Comparison of ENCODE assay signal across 8 mouse cellular contexts in the genomic region with DNA sequence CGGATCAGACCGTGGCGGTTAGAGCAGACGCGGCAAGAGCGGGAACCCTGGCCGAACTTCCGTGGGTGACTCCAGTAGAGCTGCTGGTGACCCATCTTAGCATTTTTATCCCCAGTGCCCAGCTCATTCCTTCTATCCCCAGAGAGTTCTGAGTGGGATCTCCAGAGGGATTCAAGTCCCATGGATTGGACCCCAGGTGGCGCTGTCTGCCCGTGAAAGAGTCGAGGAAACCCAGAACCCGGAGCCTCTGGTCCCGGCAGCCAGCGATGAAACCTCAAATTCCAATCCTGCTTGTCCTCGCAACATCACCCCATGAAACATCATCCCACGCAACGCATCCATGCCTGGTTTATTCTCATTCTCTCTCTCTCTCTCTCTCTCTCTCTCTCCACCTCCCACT. TPM values are rescaled to one million over a fixed set of nuclear protein-coding genes. Genes with fewer than 3 reads are reported as not detected.
DNase-seq lines count a peak whose midpoint lies in the region; ATAC-seq and TF ChIP-seq lines count a peak whose summit lies in the region.

No protein-coding gene starts in this region.

- no peak overlapping the region for H3K4me3 ChIP-seq in cortical plate, adult 2 months (ENCODE audit: insufficient read depth, low read length)
- H3K4me3 ChIP-seq in intestine, embryonic 14.5 days (ENCODE audit: low read depth, low read length), result no peak overlapping the region

- no peaks in the 10 kb centered on the region; the same call in 1 of the 2 replicates for H3K4me1 ChIP-seq in cortical plate, adult 2 months (ENCODE audit: control insufficient read depth, insufficient read depth, low read length)
- H3K4me1 ChIP-seq in intestine, embryonic 14.5 days (replicated peaks; ENCODE audit: control insufficient read depth, insufficient read depth, low read length), result no peaks in the 10 kb centered on the region

- H3K36me3 ChIP-seq in intestine, embryonic 14.5 days (ENCODE audit: control insufficient read depth, insufficient read depth, low read length), result no peaks in the 10 kb centered on the region

- intact Hi-C loops in left cerebral cortex, postnatal 14 days (cut with DNase I), result loop anchor here (2.0 to 5.0 kb wide), 5 partner anchors 46 to 313 kb away; no protein-coding TSS in a partner anchor

- DNase-seq in ZHBTc4 (ENCODE audit: low read depth, low spot score), result peak; percentile 86
- peak; percentile 65 for DNase-seq in gastrocnemius, postnatal 25 days
- peak; percentile 94 for DNase-seq in intestine, embryonic 14.5 days (ENCODE audit: low spot score)
- DNase-seq in left cerebral cortex, postnatal 14 days (ENCODE audit: low spot score in 2 of 2), result peak; percentile 85 to 93
- DNase-seq in right cerebral cortex, postnatal 25 days, result peak; percentile 84
- DNase-seq in urinary bladder, postnatal 25 days (ENCODE audit: low spot score), result peak; percentile 85

- H3K27ac ChIP-seq in cortical plate, adult 2 months (ENCODE audit: insufficient read depth, low read length), result no peak overlapping the region
- no peak overlapping the region for H3K27ac ChIP-seq in intestine, embryonic 14.5 days (ENCODE audit: low read depth)

- 6% methylated on average over 17 of the region's 17 CpGs for WGBS in intestine, embryonic 14.5 days

- no peaks in the 10 kb centered on the region for H3K27me3 ChIP-seq in intestine, embryonic 14.5 days (replicated peaks; ENCODE audit: control insufficient read depth, insufficient read depth, low read length)

- peak overlapping the region; percentile 37 for H3K4me2 ChIP-seq in intestine, embryonic 14.5 days (ENCODE audit: low read length)

- TF ChIP-seq POLR2A in cortical plate, adult 2 months (IDR thresholded peaks at IDR 0.05; ENCODE audit: extremely low read depth, insufficient read depth, low read length), result no peak

- no peaks in the 10 kb centered on the region for H3K9me3 ChIP-seq in intestine, embryonic 14.5 days (ENCODE audit: control insufficient read depth, low read length)

- no peak; the same call in 1 of the 2 replicates for ATAC-seq in intestine, embryonic 14.5 days (replicated peaks; ENCODE audit: low FRiP score, low TSS enrichment, low read depth)
- peak; percentile 69 for ATAC-seq in megakaryocyte progenitor cell, adult 5-6 weeks (replicated peaks; ENCODE audit: poor library complexity)

- no peak overlapping the region for H3K9ac ChIP-seq in intestine, embryonic 14.5 days (ENCODE audit: low read length)

- peak; percentile 80 for TF ChIP-seq CTCF in cortical plate, adult 2 months (IDR thresholded peaks at IDR 0.05; ENCODE audit: extremely low read depth, insufficient read depth, low read length)

RNA-seq across cellular contexts. Expression of a gene that starts 31.3 kb away (rescaled TPM):
- polyA plus RNA-seq in cortical plate, adult 2 months (2012; rRNA removed), result 20.4 and 21.8 TPM in 2 replicates
- total RNA-seq in gastrocnemius, postnatal 25 days (2021), result 1 to 10 TPM; 6.7 to 7.4 TPM
- 24.4 and 26.0 TPM in 2 replicates for polyA plus RNA-seq in intestine, embryonic 14.5 days (2014; fragmentation: Nextera tagmentation; extraction: Ambion mirVana)
- total RNA-seq in left cerebral cortex, postnatal 14 days (2021), result 10 to 100 TPM; 45.1 to 51.7 TPM
- 48.3 and 62.8 TPM in 2 replicates for total RNA-seq in megakaryocyte progenitor cell, adult 5-6 weeks (2015)
- total RNA-seq in megakaryocyte progenitor cell, adult 5-6 weeks (2017), result 27.1 and 50.4 TPM in 2 replicates

RNA-seq across cellular contexts. Expression of a gene that starts 48.7 kb away (rescaled TPM):
- polyA plus RNA-seq in cortical plate, adult 2 months (2012; rRNA removed), result 0.44 and 0.50 TPM in 2 replicates
- total RNA-seq in gastrocnemius, postnatal 25 days (2021), result 10 to 100 TPM; 34.3 to 43.7 TPM
- 2.0 and 2.8 TPM in 2 replicates for polyA plus RNA-seq in intestine, embryonic 14.5 days (2014; fragmentation: Nextera tagmentation; extraction: Ambion mirVana)
- total RNA-seq in left cerebral cortex, postnatal 14 days (2021), result under 1 TPM; 0.55 to 0.92 TPM
- total RNA-seq in megakaryocyte progenitor cell, adult 5-6 weeks (2015), result 5.5 and 5.7 TPM in 2 replicates
- total RNA-seq in megakaryocyte progenitor cell, adult 5-6 weeks (2017), result 6.8 and 6.9 TPM in 2 replicates

Comparison
In these comparisons a context has a peak if more than half of its experiments do, and no peak if none do; other contexts are left out.
1. RNA of a gene that starts 48.7 kb away (total RNA-seq): 34.3 to 43.7 TPM in gastrocnemius, postnatal 25 days; 5.5 to 6.9 TPM in megakaryocyte progenitor cell, adult 5-6 weeks and 0.55 to 0.92 TPM in left cerebral cortex, postnatal 14 days; every median in the first group is over 4 times any median in the second.
2. Peak in every context shown above with its lines, with median percentiles within 50 percentile points of each other: DNase-seq.